Mouse (Mus musculus) embryonic fibroblast, embryonic 13.5 days (primary cell): ENCODE results near the gene Lrch1.

ENCODE experiments used
- CTCF ChIP-seq: IDR thresholded peaks from 2 replicates; pipeline ENCODE4 v1.5.1; 2011; ENCODE audit warnings: mild to moderate bottlenecking, control low read depth, low read length, moderate library complexity, borderline replicate concordance; ENCODE audit not compliant: insufficient read depth
- POLR2A ChIP-seq: IDR thresholded peaks from 2 replicates; pipeline ENCODE4 v1.6.1; 2011; ENCODE audit warnings: low read depth, mild to moderate bottlenecking, control low read depth, low read length, moderate library complexity

GRCm38 (mm10) chr14:74919132-74919531, 28.5 kb downstream of the Lrch1 start:
- TF ChIP-seq POLR2A = no peak
- TF ChIP-seq CTCF = no peak
